Mouse (Mus musculus): Measurements from ENCODE around the gene Gm21970. TPM values are rescaled to one million over a fixed set of nuclear protein-coding genes. Genes with fewer than 3 reads are reported as not detected.

The Gm21970 gene
- polyA plus RNA-seq, 1 experiment from 2014 or later: not detected

- H3K27me3 ChIP-seq (ENCODE audit: insufficient read depth, low read length): no peaks in the 10 kb centered on the region
- H3K4me3 ChIP-seq (ENCODE audit: low read length): peak overlapping the region; percentile 67
- H3K27ac ChIP-seq (ENCODE audit: low read length): peak overlapping the region; percentile 78
- peak overlapping the region; percentile 79 for H3K9ac ChIP-seq (replicated peaks; ENCODE audit: low read length)
- peaks cover 25% of the 10 kb centered on the region for H3K4me1 ChIP-seq (ENCODE audit: insufficient read depth, low read length)
- peak; percentile 94 for ATAC-seq (ENCODE audit: low FRiP score, low TSS enrichment)
- peaks cover 9% of the 10 kb centered on the region; the same call in 1 of the 2 replicates for H3K36me3 ChIP-seq (ENCODE audit: insufficient read depth, low read length)
- peaks cover 5% of the 10 kb centered on the region for H3K9me3 ChIP-seq (ENCODE audit: low read length)
- H3K4me2 ChIP-seq (replicated peaks; ENCODE audit: low read depth, low read length): peak overlapping the region; percentile 94
- WGBS: 2% methylated on average over 44 of the region's 44 CpGs
These were observed 73.3 kb downstream of the Gm21970 start for GRCm38 (mm10) chr16:91464594-91465504.

- peak overlapping the region; percentile 79 for H3K9ac ChIP-seq (replicated peaks; ENCODE audit: low read length)
- H3K27ac ChIP-seq (ENCODE audit: low read length): no peak overlapping the region
- H3K4me2 ChIP-seq (replicated peaks; ENCODE audit: low read depth, low read length): peak overlapping the region; percentile 94
- peaks cover 25% of the 10 kb centered on the region for H3K4me1 ChIP-seq (ENCODE audit: insufficient read depth, low read length)
- peaks cover 9% of the 10 kb centered on the region; the same call in 1 of the 2 replicates for H3K36me3 ChIP-seq (ENCODE audit: insufficient read depth, low read length)
- peaks cover 5% of the 10 kb centered on the region for H3K9me3 ChIP-seq (ENCODE audit: low read length)
- ATAC-seq (ENCODE audit: low FRiP score, low TSS enrichment): no peak; the same call in 1 of the 2 replicates
- WGBS: 37% methylated on average over 13 of the region's 13 CpGs
- H3K27me3 ChIP-seq (ENCODE audit: insufficient read depth, low read length): no peaks in the 10 kb centered on the region
- peak overlapping the region; percentile 67 for H3K4me3 ChIP-seq (ENCODE audit: low read length)
These were observed 74.2 kb downstream of the Gm21970 start for GRCm38 (mm10) chr16:91465505-91466240.

GRCm38 (mm10) chr16:91466566-91466965, 75.0 kb downstream of the Gm21970 start:
- peak overlapping the region; percentile 27; the same call in 1 of the 2 replicates for H3K27ac ChIP-seq (ENCODE audit: low read length)
- H3K27me3 ChIP-seq (ENCODE audit: insufficient read depth, low read length): no peaks in the 10 kb centered on the region
- H3K9ac ChIP-seq (replicated peaks; ENCODE audit: low read length): no peak overlapping the region
- WGBS: 49% methylated on average over 6 of the region's 6 CpGs
- peaks cover 5% of the 10 kb centered on the region for H3K9me3 ChIP-seq (ENCODE audit: low read length)
- H3K4me1 ChIP-seq (ENCODE audit: insufficient read depth, low read length): peaks cover 25% of the 10 kb centered on the region
- H3K36me3 ChIP-seq (ENCODE audit: insufficient read depth, low read length): peaks cover 9% of the 10 kb centered on the region; the same call in 1 of the 2 replicates
- peak; percentile 33; the same call in 1 of the 2 replicates for ATAC-seq (ENCODE audit: low FRiP score, low TSS enrichment)
- peak overlapping the region; percentile 94; the same call in 1 of the 2 replicates for H3K4me2 ChIP-seq (replicated peaks; ENCODE audit: low read depth, low read length)
- no peak overlapping the region for H3K4me3 ChIP-seq (ENCODE audit: low read length)

Other genes starting within 250 kb of the Gm21970 start
- not detected in 2 replicates for gene Olig2, start 166.3 kb upstream of the Gm21970 start, polyA plus RNA-seq (2015; fragmentation: Nextera tagmentation; extraction: Ambion mirVana)
- 0.14 TPM in 1 of 2 replicates, not detected in the other for gene Olig1, start 121.9 kb upstream of the Gm21970 start, polyA plus RNA-seq (2015; fragmentation: Nextera tagmentation; extraction: Ambion mirVana)
- gene Ifnar2, start 18.9 kb upstream of the Gm21970 start, polyA plus RNA-seq (2015; fragmentation: Nextera tagmentation; extraction: Ambion mirVana): 55.5 and 56.2 TPM in 2 replicates
- 38.8 and 45.1 TPM in 2 replicates for gene Il10rb, start 14.4 kb downstream of the Gm21970 start, polyA plus RNA-seq (2015; fragmentation: Nextera tagmentation; extraction: Ambion mirVana)
- gene Ifnar1, start 93.5 kb downstream of the Gm21970 start, polyA plus RNA-seq (2015; fragmentation: Nextera tagmentation; extraction: Ambion mirVana): 67.3 and 71.8 TPM in 2 replicates
- 52.1 and 52.7 TPM in 2 replicates for gene Ifngr2, start 155.4 kb downstream of the Gm21970 start, polyA plus RNA-seq (2015; fragmentation: Nextera tagmentation; extraction: Ambion mirVana)
- gene Tmem50b, start 206.1 kb downstream of the Gm21970 start, polyA plus RNA-seq (2015; fragmentation: Nextera tagmentation; extraction: Ambion mirVana): 42.1 and 47.7 TPM in 2 replicates
- gene Dnajc28, start 227.3 kb downstream of the Gm21970 start, polyA plus RNA-seq (2015; fragmentation: Nextera tagmentation; extraction: Ambion mirVana): 3.8 and 4.9 TPM in 2 replicates

Measured in kidney, embryonic 16.5 days (tissue).